Mouse (Mus musculus) retina, postnatal 7 days (tissue): ENCODE results near the gene Rreb1.

Experiments
- DNase-seq: peaks from one replicate; pipeline ENCODE4 v3.0.0-alpha.2; 2012; ENCODE audit warnings: low read depth, low spot score

Rreb1 gene

GRCm38 (mm10) chr13:37852850-37853249 lies 74.7 kb downstream of the Rreb1 start:
- DNase-seq, result no peak

GRCm38 (mm10) chr13:37853441-37853840 lies 75.2 kb downstream of the Rreb1 start:
- DNase-seq, result no peak

- DNase-seq, result no peak
Measured at GRCm38 (mm10) chr13:37854031-37854431, 75.8 kb downstream of the Rreb1 start.

GRCm38 (mm10) chr13:37854455-37855220 lies 76.4 kb downstream of the Rreb1 start:
- no peak for DNase-seq

GRCm38 (mm10) chr13:37855221-37855757 lies 77.1 kb downstream of the Rreb1 start:
- DNase-seq, result no peak

GRCm38 (mm10) chr13:37855765-37856164 lies 77.6 kb downstream of the Rreb1 start:
- DNase-seq, result no peak

- DNase-seq, result no peak
Measured at GRCm38 (mm10) chr13:37856537-37856936, 78.3 kb downstream of the Rreb1 start.

- peak; percentile 79 for DNase-seq
Measured at GRCm38 (mm10) chr13:37857284-37858065, 79.3 kb downstream of the Rreb1 start.

- no peak for DNase-seq
Measured at GRCm38 (mm10) chr13:37858066-37858501, 79.9 kb downstream of the Rreb1 start.

GRCm38 (mm10) chr13:37858508-37858907 lies 80.3 kb downstream of the Rreb1 start:
- DNase-seq, result no peak

GRCm38 (mm10) chr13:37859782-37860181 lies 81.6 kb downstream of the Rreb1 start:
- DNase-seq, result no peak

- DNase-seq, result no peak
Measured at GRCm38 (mm10) chr13:37860204-37860603, 82.0 kb downstream of the Rreb1 start.

GRCm38 (mm10) chr13:37860789-37861188 lies 82.6 kb downstream of the Rreb1 start:
- no peak for DNase-seq

- no peak for DNase-seq
Measured at GRCm38 (mm10) chr13:37862492-37862891, 84.3 kb downstream of the Rreb1 start.

GRCm38 (mm10) chr13:37863643-37864042 lies 85.4 kb downstream of the Rreb1 start:
- DNase-seq, result no peak

- DNase-seq, result no peak
Measured at GRCm38 (mm10) chr13:37864697-37865096, 86.5 kb downstream of the Rreb1 start.

- no peak for DNase-seq
Measured at GRCm38 (mm10) chr13:37866296-37866695, 88.1 kb downstream of the Rreb1 start.

GRCm38 (mm10) chr13:37866846-37867245 lies 88.6 kb downstream of the Rreb1 start:
- no peak for DNase-seq

- no peak for DNase-seq
Measured at GRCm38 (mm10) chr13:37870118-37870908, 92.1 kb downstream of the Rreb1 start.

- DNase-seq, result no peak
Measured at GRCm38 (mm10) chr13:37872142-37872835, 94.1 kb downstream of the Rreb1 start.
